Mouse (Mus musculus) small intestine, adult 2 months (tissue): ENCODE data around the gene Fhdc1.

Source experiments
- CTCF ChIP-seq: fragments of 200-500 bp; IDR thresholded peaks from 2 replicates; pipeline ENCODE4 v1.5.1; 2012; ENCODE audit warnings: low read depth, mild to moderate bottlenecking, control low read depth, inconsistent platforms, low read length, moderate library complexity, mixed read lengths; ENCODE audit not compliant: insufficient replicate concordance, insufficient read length; ENCODE audit errors: extremely low read depth
- POLR2A ChIP-seq: fragments of 200-500 bp; IDR thresholded peaks from 2 replicates; pipeline ENCODE4 v1.6.1; 2012; ENCODE audit warnings: low read depth, mild to moderate bottlenecking, control low read depth, inconsistent platforms, low read length, moderate library complexity

- TF ChIP-seq CTCF: no peak
- TF ChIP-seq POLR2A: no peak
Observed at GRCm38 (mm10) chr3:84478896-84479292, 1.3 kb downstream of the Fhdc1 start.
